Mouse (Mus musculus) layer of hippocampus, postnatal 36 days (tissue): ENCODE data around the gene Foxr1. TPM values are rescaled to one million over a fixed set of nuclear protein-coding genes. Genes with fewer than 3 reads are reported as not detected.

Source experiments
- microRNA-seq, 2 experiments: library from miRNA; unstranded; fragments of <30 nt; microRNA quantifications; one replicate each; pipeline ENCODE4 v1.2.0; 2021
- total RNA-seq, 2 experiments: library from RNA; stranded (reverse); gene quantifications; 2 replicates each; pipeline ENCODE4 v1.2.3; 2021

The Foxr1 gene
- total RNA-seq, 2 experiments from 2014 or later = not detected

Small RNA genes within 50 kb of the gene (microRNA-seq; reads per million reads assigned to microRNA genes)
- 0.90 to 1.3 reads per million in 2 experiments for gene Mir7085

Other genes starting within 250 kb of the Foxr1 start
- 10 to 100 TPM; 65.2 to 70.5 TPM for gene Cbl, start 207.1 kb downstream of the Foxr1 start, total RNA-seq
- gene Ccdc153, start 200.5 kb downstream of the Foxr1 start, total RNA-seq = 1 to 10 TPM; 1.3 to 2.4 TPM
- 1 to 10 TPM; 1.4 to 1.8 TPM for gene Pdzd3, start 189.7 kb downstream of the Foxr1 start, total RNA-seq
- gene Nlrx1, start 172.5 kb downstream of the Foxr1 start, total RNA-seq = 10 to 100 TPM; 13.5 TPM
- 10 to 100 TPM; 63.6 to 73.1 TPM for gene Abcg4, start 152.5 kb downstream of the Foxr1 start, total RNA-seq
- gene Hinfp, start 135.5 kb downstream of the Foxr1 start, total RNA-seq = 10 to 100 TPM; 27.4 to 30.1 TPM
- 100 to 1,000 TPM; 184 to 198 TPM for gene C2cd2l, start 120.9 kb downstream of the Foxr1 start, total RNA-seq
- 10 to 100 TPM; 14.5 to 15.9 TPM for gene Dpagt1, start 115.1 kb downstream of the Foxr1 start, total RNA-seq
- 10 to 100 TPM; 43.4 to 49.9 TPM for gene H2afx, start 106.4 kb downstream of the Foxr1 start, total RNA-seq
- 10 to 100 TPM; 22.3 to 24.2 TPM for gene Hmbs, start 96.9 kb downstream of the Foxr1 start, total RNA-seq
- gene Vps11, start 79.5 kb downstream of the Foxr1 start, total RNA-seq = 10 to 100 TPM; 50.9 to 52.1 TPM
- gene Hyou1, start 61.6 kb downstream of the Foxr1 start, total RNA-seq = 100 to 1,000 TPM; 136 to 157 TPM
- gene Slc37a4, start 44.3 kb downstream of the Foxr1 start, total RNA-seq = 10 to 100 TPM; 27.9 to 30.2 TPM
- 100 to 1,000 TPM; 660 to 671 TPM for gene Rps25, start 34.0 kb downstream of the Foxr1 start, total RNA-seq
- gene Trappc4, start 33.5 kb downstream of the Foxr1 start, total RNA-seq = 10 to 100 TPM; 64.3 to 79.1 TPM
- 10 to 100 TPM; 23.0 to 28.7 TPM for gene Ccdc84, start 22.6 kb downstream of the Foxr1 start, total RNA-seq
- gene Upk2, start 13.8 kb upstream of the Foxr1 start, total RNA-seq = not detected
- gene Bcl9l, start 41.7 kb upstream of the Foxr1 start, total RNA-seq = 10 to 100 TPM; 70.9 to 75.7 TPM
- not detected for gene Cxcr5, start 120.7 kb upstream of the Foxr1 start, total RNA-seq
- gene Ddx6, start 163.8 kb upstream of the Foxr1 start, total RNA-seq = 100 to 1,000 TPM; 133 to 134 TPM
- gene Treh, start 232.1 kb upstream of the Foxr1 start, total RNA-seq = not detected